Mouse (Mus musculus) kidney, adult 2 months (tissue): ENCODE results near the gene Lix1l. TPM values are rescaled to one million over a fixed set of nuclear protein-coding genes. Genes with fewer than 3 reads are reported as not detected.
"Not testable (repeated sequence)": the region's sequence is repeated elsewhere in the genome, so short reads cannot be mapped to it uniquely, and the experiment has no call there.

ENCODE experiments used
- DNase-seq: peaks from one replicate; pipeline ENCODE4 v3.0.0; 2021
- H3K27ac ChIP-seq: fragments of 200-500 bp; 2 replicates; pipeline ENCODE4 v1.5.1; 2012; ENCODE audit warnings: low read depth, low read length, control low read depth, inconsistent platforms; ENCODE audit not compliant: insufficient read depth
- H3K27me3 ChIP-seq: fragments of 200-500 bp; replicated peaks from 2 replicates; pipeline ENCODE4 v1.6.1; 2012; ENCODE audit warnings: mild to moderate bottlenecking, moderate library complexity, low read length, inconsistent platforms; ENCODE audit not compliant: control insufficient read depth, insufficient read depth
- H3K36me3 ChIP-seq: fragments of 200-500 bp; 2 replicates; pipeline ENCODE4 v1.6.1; 2012; ENCODE audit warnings: mild to moderate bottlenecking, moderate library complexity, low read length, inconsistent platforms; ENCODE audit not compliant: control insufficient read depth, insufficient read depth
- H3K4me1 ChIP-seq: fragments of 200-500 bp; 2 replicates; pipeline ENCODE4 v1.6.1; 2011; ENCODE audit warnings: low read length; ENCODE audit not compliant: control insufficient read depth, insufficient read depth
- H3K4me3 ChIP-seq: fragments of 200-500 bp; 2 replicates; pipeline ENCODE4 v1.5.1; 2011; ENCODE audit warnings: mild to moderate bottlenecking, low read depth, low read length, control low read depth; ENCODE audit not compliant: insufficient read depth
- CTCF ChIP-seq: fragments of 200-500 bp; conservative IDR thresholded peaks from 2 replicates; pipeline ENCODE4 v1.5.1; 2011; ENCODE audit warnings: low read depth, mild to moderate bottlenecking, control low read depth, low read length, moderate library complexity, mixed read lengths; ENCODE audit not compliant: insufficient read depth, insufficient read length
- POLR2A ChIP-seq: fragments of 200-500 bp; IDR thresholded peaks from one replicate; pipeline ENCODE4 v1.6.1; 2011; ENCODE audit warnings: low read depth, low read length, control low read depth
- WGBS: fragments of 180-500 bp; shearing (Covaris S2); methylation state at CpG from one replicate; pipeline ENCODE4 v1.1.7; 2018; 5-methylcytosine and 5-hydroxymethylcytosine counted together
- polyA plus RNA-seq: library from polyadenylated mRNA; depleted of rRNA; stranded (reverse); fragments of >200 nt; gene quantifications from 2 replicates; pipeline ENCODE4 v1.2.3, GENCODE M21; 2012

Lix1l gene
- polyA plus RNA-seq, 1 experiment = 9.6 TPM

DNA sequence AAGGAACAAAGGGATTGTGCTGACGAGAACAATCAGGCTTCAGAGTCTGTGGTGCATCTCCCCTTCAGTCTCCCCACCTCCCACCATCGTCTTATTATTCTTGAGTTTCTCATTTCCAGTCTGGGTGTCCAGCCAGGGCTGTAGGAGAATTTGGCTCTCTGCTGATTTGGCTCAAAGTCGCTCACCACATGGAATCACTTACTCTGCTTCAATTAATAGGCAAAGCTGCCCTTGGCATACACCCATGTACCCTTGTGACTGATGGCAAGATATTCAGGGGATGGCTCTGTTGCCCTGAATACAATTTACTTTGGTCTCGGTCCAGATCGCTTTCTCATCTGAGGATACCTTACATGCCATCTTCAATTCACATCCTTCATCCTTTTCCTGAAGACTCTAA, 2.4 kb downstream of the Lix1l start:
- no peaks in the 10 kb centered on the region for H3K27me3 ChIP-seq
- H3K4me3 ChIP-seq = no peak overlapping the region
- H3K4me1 ChIP-seq = no peaks in the 10 kb centered on the region
- DNase-seq = no peak
- 45% methylated on average over 5 of the region's 5 CpGs for WGBS
- no peak overlapping the region for H3K27ac ChIP-seq
- TF ChIP-seq POLR2A = no peak
- no peak for TF ChIP-seq CTCF
- no peaks in the 10 kb centered on the region for H3K36me3 ChIP-seq

DNA sequence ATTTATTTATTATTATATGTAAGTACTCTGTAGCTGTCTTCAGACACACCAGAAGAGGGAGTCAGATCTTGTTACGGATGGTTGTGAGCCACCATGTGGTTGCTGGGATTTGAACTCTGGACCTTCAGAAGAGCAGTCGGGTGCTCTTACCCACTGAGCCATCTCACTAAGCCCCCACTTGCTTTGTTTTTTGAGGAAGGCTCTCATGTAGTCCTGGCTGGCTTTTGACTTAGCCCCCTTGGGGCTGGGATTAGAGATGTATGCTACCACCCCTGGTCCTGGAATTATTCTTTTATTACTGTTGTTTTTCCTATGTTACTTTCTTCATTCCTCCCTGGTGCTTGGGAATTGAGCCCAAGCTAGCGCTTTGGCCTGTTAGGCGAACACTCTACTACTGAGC, 5.1 kb downstream of the Lix1l start:
- DNase-seq, H3K27ac ChIP-seq, H3K4me1 ChIP-seq, H3K4me3 ChIP-seq, H3K36me3 ChIP-seq, H3K27me3 ChIP-seq: not testable (repeated sequence)
- WGBS = 92% methylated on average over 4 of the region's 4 CpGs

DNA sequence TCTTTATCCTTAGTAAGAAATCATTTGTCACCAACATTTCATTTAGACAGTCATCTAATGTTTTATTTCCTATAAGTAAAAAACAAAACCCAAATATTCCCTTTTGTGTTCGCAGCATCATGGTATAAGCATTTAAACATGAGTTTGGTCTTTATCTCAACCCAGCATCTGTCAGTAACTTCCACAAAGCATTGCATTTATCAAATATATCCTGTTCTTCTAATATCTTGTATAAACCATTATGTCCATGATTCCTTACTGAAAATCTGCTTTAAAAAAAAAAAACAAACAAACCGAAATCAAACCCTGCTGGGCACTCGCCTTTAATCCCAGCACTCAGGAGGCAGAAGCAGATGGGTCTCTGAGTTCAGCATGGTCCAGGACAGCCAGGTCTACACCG, 5.7 kb downstream of the Lix1l start:
- TF ChIP-seq POLR2A (no peak), CTCF (no peak)
- Histone ChIP-seq H3K27me3 (no peaks in the 10 kb centered on the region), H3K27ac (no peak overlapping the region), H3K4me1 (no peaks in the 10 kb centered on the region), H3K4me3 (no peak overlapping the region), H3K36me3 (no peaks in the 10 kb centered on the region)
- 90% methylated on average over 4 of the region's 4 CpGs for WGBS
- DNase-seq = no peak

DNA sequence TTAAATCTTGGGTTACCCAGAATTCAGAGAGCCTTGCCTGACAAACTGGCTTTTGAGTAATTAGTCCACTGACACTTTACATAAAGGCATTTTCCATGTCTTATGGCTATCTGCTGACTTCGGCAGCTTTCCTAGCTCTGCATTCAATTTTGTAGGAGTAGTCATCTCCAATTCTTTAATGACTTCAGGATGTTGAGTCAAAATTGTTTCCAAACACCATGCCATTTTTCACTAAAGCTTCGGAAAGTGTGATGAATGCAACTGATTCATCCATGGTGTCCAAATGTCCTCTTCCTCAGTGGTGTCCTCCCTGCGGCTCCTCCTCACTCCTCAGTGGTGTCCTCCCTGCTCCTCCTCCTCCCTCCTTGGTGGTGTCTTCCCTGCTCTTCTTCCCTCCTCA, 17.0 kb downstream of the Lix1l start:
- H3K4me1 ChIP-seq = no peaks in the 10 kb centered on the region
- H3K36me3 ChIP-seq = no peaks in the 10 kb centered on the region; the same call in 1 of the 2 replicates
- no peak overlapping the region for H3K4me3 ChIP-seq
- H3K27ac ChIP-seq = no peak overlapping the region
- H3K27me3 ChIP-seq = no peaks in the 10 kb centered on the region
- no peak for DNase-seq
- WGBS = 92% methylated on average over 3 of the region's 3 CpGs
- no peak for TF ChIP-seq POLR2A
- no peak for TF ChIP-seq CTCF

DNA sequence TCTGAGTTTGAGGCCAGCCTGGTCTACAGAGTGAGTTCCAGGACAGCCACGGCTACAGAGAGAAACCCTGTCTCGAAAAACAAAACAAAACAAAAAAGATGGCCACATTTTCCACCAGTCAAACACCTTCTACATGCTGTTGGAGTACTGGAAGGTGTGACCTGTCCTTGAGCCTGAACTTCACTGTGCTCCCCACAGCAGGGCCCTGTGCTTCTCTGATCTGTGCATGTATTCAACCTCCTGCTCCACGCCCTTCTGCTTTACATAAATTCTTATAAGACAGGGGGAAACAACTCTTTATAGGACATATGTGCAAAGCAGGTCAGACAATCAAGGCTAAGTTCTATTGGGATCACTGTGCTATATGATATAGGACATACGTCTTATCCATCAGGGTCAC, 22.3 kb downstream of the Lix1l start:
- no peaks in the 10 kb centered on the region for H3K27me3 ChIP-seq
- no peak overlapping the region for H3K4me3 ChIP-seq
- H3K27ac ChIP-seq = no peak overlapping the region
- no peaks in the 10 kb centered on the region for H3K4me1 ChIP-seq
- no peak for TF ChIP-seq CTCF
- no peak for TF ChIP-seq POLR2A
- H3K36me3 ChIP-seq = no peaks in the 10 kb centered on the region; the same call in 1 of the 2 replicates
- no peak for DNase-seq
- 93% methylated on average over 4 of the region's 4 CpGs for WGBS

DNA sequence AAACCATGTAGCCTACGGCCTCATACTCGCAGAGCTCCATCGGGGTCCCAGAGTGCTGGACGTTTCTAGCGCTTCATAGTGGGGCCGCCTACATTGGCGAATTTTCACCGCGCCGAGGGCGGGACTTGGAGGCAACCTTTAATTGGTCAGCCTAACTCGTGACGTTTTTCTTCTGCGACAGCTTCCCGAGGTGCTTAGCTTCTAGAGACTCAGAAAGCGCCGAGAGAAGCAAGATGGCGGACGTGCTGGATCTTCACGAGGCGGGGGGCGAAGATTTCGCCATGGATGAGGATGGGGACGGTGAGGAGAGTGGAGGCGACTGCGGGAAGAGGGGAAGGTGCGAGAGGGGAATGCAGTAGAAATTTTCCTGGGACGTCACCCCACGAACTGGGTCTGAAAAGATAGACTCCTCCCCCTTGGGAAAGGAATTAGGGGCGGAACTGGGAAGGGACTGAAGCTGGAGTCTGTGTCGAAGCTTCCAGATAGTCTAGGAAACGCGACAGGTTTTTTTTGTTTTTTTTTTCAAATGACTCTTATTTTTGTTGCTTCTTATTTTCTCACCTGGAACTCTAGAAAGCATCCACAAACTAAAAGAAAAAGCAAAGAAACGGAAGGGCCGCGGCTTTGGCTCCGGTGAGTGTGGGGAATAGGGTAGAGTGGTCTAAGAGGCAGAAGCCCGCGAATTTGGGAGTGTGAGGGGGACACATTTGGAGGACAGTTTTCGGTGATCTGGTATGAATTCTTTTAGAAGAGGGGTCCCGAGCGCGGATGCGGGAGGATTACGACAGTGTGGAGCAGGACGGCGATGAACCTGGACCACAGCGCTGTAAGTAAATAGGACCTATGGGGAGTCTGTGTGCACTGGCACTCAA, 29.0 kb downstream of the Lix1l start, which contains the start of gene Rbm8a:
Gene Rbm8a (plus strand): TSS at position 205 of the 872 bp plus-strand sequence.
- Histone ChIP-seq H3K27ac (peak within 1 kb of the TSS; percentile 97), H3K36me3 (no peaks in the 10 kb centered on the region), H3K4me1 (peaks cover 3% of the 10 kb centered on the region; the same call in 1 of the 2 replicates), H3K27me3 (no peaks in the 10 kb centered on the region), H3K4me3 (peak within 1 kb of the TSS; percentile 97)
- WGBS = 1% methylated on average over 48 of the region's 48 CpGs
- TF ChIP-seq POLR2A = peak; percentile 81
- no peak for TF ChIP-seq CTCF
- DNase-seq = peak; percentile 98

DNA sequence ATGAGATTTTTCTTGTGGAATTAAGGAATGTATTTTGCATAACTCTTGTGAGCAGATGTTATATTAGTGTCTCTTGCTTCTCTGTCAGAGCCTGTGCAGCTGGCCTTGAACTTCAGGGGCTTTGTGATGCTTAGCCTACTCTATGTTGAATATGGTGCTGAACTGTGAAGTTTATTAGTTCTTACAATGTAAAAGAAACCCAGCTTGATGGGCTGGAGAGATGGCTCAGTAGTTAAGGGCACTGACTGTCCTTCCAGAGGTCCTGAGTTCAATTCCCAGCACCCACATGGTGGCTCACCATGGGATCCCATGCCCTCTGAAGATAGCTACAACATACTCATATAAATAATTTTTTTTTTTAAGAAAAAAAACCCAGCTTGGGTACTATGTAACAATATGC, 31.1 kb downstream of the Lix1l start:
- Histone ChIP-seq H3K4me3 (no peak overlapping the region), H3K4me1 (peaks cover 13% of the 10 kb centered on the region), H3K27ac (no peak overlapping the region), H3K27me3 (no peaks in the 10 kb centered on the region; the same call in 1 of the 2 replicates), H3K36me3 (no peaks in the 10 kb centered on the region)
- DNase-seq = no peak
- TF ChIP-seq POLR2A (no peak), CTCF (no peak)
